Mouse (Mus musculus) bone marrow, adult 2 months (tissue): ENCODE data around the gene Mmrn2.

Experiments
- CTCF ChIP-seq: fragments of 200-500 bp; IDR thresholded peaks from 2 replicates; pipeline ENCODE4 v1.5.1; 2011; ENCODE audit warnings: low read length, control low read depth; ENCODE audit not compliant: control insufficient read depth, insufficient read depth
- POLR2A ChIP-seq: fragments of 200-500 bp; IDR thresholded peaks from 2 replicates; pipeline ENCODE4 v1.6.1; 2011; ENCODE audit warnings: low read depth, mild to moderate bottlenecking, control low read depth, low read length, borderline replicate concordance; ENCODE audit not compliant: control insufficient read depth

GRCm38 (mm10) chr14:34393295-34393694 lies 18.0 kb downstream of the Mmrn2 start:
- no peak for TF ChIP-seq CTCF
- no peak for TF ChIP-seq POLR2A
